Mouse (Mus musculus): ENCODE data around the gene Kifc3.

- TF ChIP-seq CTCF (IDR thresholded peaks at IDR 0.05; ENCODE audit: borderline replicate concordance, insufficient read depth, low read length) (no peak), POLR2A (IDR thresholded peaks at IDR 0.05; ENCODE audit: low read depth, low read length) (no peak)
These were observed 15.0 kb downstream of the Kifc3 start for GRCm38 (mm10) chr8:95187579-95187978.
